Mouse (Mus musculus): ENCODE data around the gene B230217C12Rik.

DNA sequence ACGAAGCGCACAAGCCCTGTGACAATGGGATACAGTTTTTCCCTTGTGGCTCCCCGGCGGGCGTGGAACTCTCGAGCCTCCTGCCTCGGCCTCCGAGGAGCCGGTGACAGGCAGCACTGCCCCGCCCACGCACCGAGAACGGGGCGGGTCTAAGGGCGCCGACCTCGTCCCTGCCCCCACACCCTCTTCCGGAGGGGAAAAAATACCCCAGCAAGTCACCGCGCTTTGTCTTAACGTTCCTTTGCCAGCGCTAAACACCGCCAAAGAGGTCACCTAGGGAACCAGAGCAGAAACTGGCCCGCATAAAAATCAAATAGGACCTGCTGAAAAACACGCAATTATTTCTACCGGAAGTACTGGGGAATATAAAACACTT lies 43.0 kb downstream of the B230217C12Rik start:
- TF ChIP-seq POLR2A (IDR thresholded peaks at IDR 0.05; ENCODE audit: extremely low read depth, insufficient read depth, low read length) (no peak), CTCF (IDR thresholded peaks at IDR 0.05; ENCODE audit: low read depth, low read length) (no peak)
